Mouse (Mus musculus) MEL (cell line): ENCODE data around the gene Ston2. TPM values are rescaled to one million over a fixed set of nuclear protein-coding genes. Genes with fewer than 3 reads are reported as not detected.

Experiments used
- DNase-seq: peaks from one replicate; pipeline ENCODE4 v3.0.0; 2011; ENCODE audit warnings: low read depth, low spot score
- H3K27ac ChIP-seq: 2 replicates; pipeline ENCODE4 v1.5.1; 2012; ENCODE audit warnings: low read depth, mild to moderate bottlenecking, control low read depth, low read length, moderate library complexity; ENCODE audit not compliant: control insufficient read depth
- H3K27me3 ChIP-seq, 2 experiments: fragments of 150-350 bp in 1 of 2; sonication (generic) in 1 of 2; 2 replicates each; pipeline ENCODE4 v1.6.1; 2012; ENCODE audit warnings: low read length in 2 of 2, mild to moderate bottlenecking in 2 of 2, improper control_type of control experiment in 1 of 2, moderate library complexity in 1 of 2; ENCODE audit not compliant: insufficient read depth in 2 of 2, control insufficient read depth in 1 of 2
- H3K36me3 ChIP-seq, 2 experiments: 2 replicates each; pipeline ENCODE4 v1.6.1; 2012 to 2014; ENCODE audit warnings: low read length in 2 of 2, improper control_type of control experiment in 1 of 2, inconsistent platforms in 1 of 2, mild to moderate bottlenecking in 1 of 2; ENCODE audit not compliant: insufficient read depth in 2 of 2, control insufficient read depth in 1 of 2
- H3K4me1 ChIP-seq, 2 experiments: fragments of 150-350 bp in 1 of 2; sonication (generic) in 1 of 2; 2 replicates each; pipeline ENCODE4 v1.6.1; 2012; ENCODE audit warnings: low read length in 2 of 2, improper control_type of control experiment in 1 of 2, mild to moderate bottlenecking in 1 of 2; ENCODE audit not compliant: insufficient read depth in 2 of 2, control insufficient read depth in 1 of 2
- H3K4me3 ChIP-seq, 2 experiments: fragments of 150-350 bp in 1 of 2; sonication (generic) in 1 of 2; 2 replicates each; pipeline ENCODE4 v1.5.1; 2012; ENCODE audit warnings: low read depth in 2 of 2, low read length in 2 of 2, mild to moderate bottlenecking in 2 of 2, moderate library complexity in 2 of 2, control low read depth in 1 of 2, improper control_type of control experiment in 1 of 2; ENCODE audit not compliant: control insufficient read depth in 1 of 2, insufficient read depth in 1 of 2
- H3K79me2 ChIP-seq: 2 replicates; pipeline ENCODE4 v1.6.1; 2012; ENCODE audit warnings: mild to moderate bottlenecking, low read length, moderate library complexity; ENCODE audit not compliant: control insufficient read depth, poor library complexity, insufficient read depth
- H3K9ac ChIP-seq: 2 replicates; pipeline ENCODE4 v1.6.1; 2012; ENCODE audit warnings: low read depth, mild to moderate bottlenecking, control low read depth, low read length, moderate library complexity; ENCODE audit not compliant: control insufficient read depth, poor library complexity, severe bottlenecking
- H3K9me3 ChIP-seq: fragments of 150-350 bp; sonication (generic); replicated peaks from 2 replicates; pipeline ENCODE4 v1.6.1; 2012; ENCODE audit warnings: mild to moderate bottlenecking, low read length, improper control_type of control experiment, moderate library complexity; ENCODE audit not compliant: insufficient read depth
- CHD2 ChIP-seq: IDR thresholded peaks from 2 replicates; pipeline ENCODE4 v1.6.1; 2011; ENCODE audit warnings: low read length, improper control_type of control experiment
- CTCF ChIP-seq, 3 experiments: IDR thresholded peaks in 2 of 3; conservative IDR thresholded peaks in 1 of 3; 2 replicates each; pipeline ENCODE4 v1.5.1; 2011 to 2012; ENCODE audit warnings: low read length in 3 of 3, low read depth in 2 of 3, mild to moderate bottlenecking in 2 of 3, improper control_type of control experiment in 1 of 3, inconsistent platforms in 1 of 3, mixed read lengths in 1 of 3, moderate library complexity in 1 of 3; ENCODE audit not compliant: control insufficient read depth in 1 of 3, insufficient read depth in 1 of 3, poor library complexity in 1 of 3, severe bottlenecking in 1 of 3
- ELF1 ChIP-seq: IDR thresholded peaks from 2 replicates; pipeline ENCODE4 v1.6.1; 2014; ENCODE audit warnings: low read depth, mild to moderate bottlenecking, inconsistent platforms, low read length, improper control_type of control experiment, moderate library complexity
- GABPA ChIP-seq: IDR thresholded peaks from 2 replicates; pipeline ENCODE4 v1.6.1; 2012; ENCODE audit warnings: low read depth, mild to moderate bottlenecking, inconsistent platforms, low read length, improper control_type of control experiment, moderate library complexity
- GATA1 ChIP-seq: IDR thresholded peaks from 2 replicates; pipeline ENCODE4 v1.6.1; 2011; ENCODE audit warnings: low read depth, low read length, improper control_type of control experiment
- MYB ChIP-seq: IDR thresholded peaks from 2 replicates; pipeline ENCODE4 v1.6.1; 2011; ENCODE audit warnings: mild to moderate bottlenecking, low read depth, low read length, improper control_type of control experiment
- NRF1 ChIP-seq: IDR thresholded peaks from 2 replicates; pipeline ENCODE4 v1.6.1; 2014; ENCODE audit warnings: low read depth, mild to moderate bottlenecking, inconsistent platforms, low read length, improper control_type of control experiment, moderate library complexity; ENCODE audit not compliant: poor library complexity, insufficient read depth, severe bottlenecking
- RAD21 ChIP-seq: IDR thresholded peaks from 2 replicates; pipeline ENCODE4 v1.6.1; 2011; ENCODE audit warnings: mild to moderate bottlenecking, low read depth, low read length, improper control_type of control experiment
- RCOR1 ChIP-seq: IDR thresholded peaks from 2 replicates; pipeline ENCODE4 v1.6.1; 2012; ENCODE audit warnings: low read depth, mild to moderate bottlenecking, inconsistent platforms, low read length, improper control_type of control experiment
- TCF12 ChIP-seq: IDR thresholded peaks from 2 replicates; pipeline ENCODE4 v1.6.1; 2014; ENCODE audit warnings: low read depth, mild to moderate bottlenecking, inconsistent platforms, low read length, improper control_type of control experiment, moderate library complexity
- USF1 ChIP-seq: IDR thresholded peaks from 2 replicates; pipeline ENCODE4 v1.6.1; 2014; ENCODE audit warnings: low read depth, mild to moderate bottlenecking, inconsistent platforms, low read length, improper control_type of control experiment, moderate library complexity
- ZKSCAN1 ChIP-seq: IDR thresholded peaks from 2 replicates; pipeline ENCODE4 v1.6.1; 2012; ENCODE audit warnings: low read depth, mild to moderate bottlenecking, inconsistent platforms, low read length, improper control_type of control experiment, moderate library complexity
- ZNF384 ChIP-seq: IDR thresholded peaks from 2 replicates; pipeline ENCODE4 v1.6.1; 2012; ENCODE audit warnings: low read depth, mild to moderate bottlenecking, inconsistent platforms, low read length, improper control_type of control experiment
- polyA plus RNA-seq, 2 experiments: library from polyadenylated mRNA; stranded (reverse) in 1 of 2; unstranded in 1 of 2; fragments of >175 nt in 1 of 2; fragments of >200 nt in 1 of 2; gene quantifications; 2 replicates each; pipeline versions ENCODE4 v1.2.1 to v1.2.4; 2012; ENCODE audit warnings: low replicate concordance in 2 of 2, low read depth in 1 of 2; ENCODE audit not compliant: insufficient read length in 2 of 2, insufficient read depth in 1 of 2, missing spikeins in 1 of 2
- total RNA-seq: library from RNA; depleted of rRNA; stranded (reverse); fragments of 300-350 nt; gene quantifications from 2 replicates; pipeline ENCODE4 v1.2.3, GENCODE M21; 2012

The Ston2 gene
- total and polyA plus RNA-seq, 3 experiments = not detected

DNA sequence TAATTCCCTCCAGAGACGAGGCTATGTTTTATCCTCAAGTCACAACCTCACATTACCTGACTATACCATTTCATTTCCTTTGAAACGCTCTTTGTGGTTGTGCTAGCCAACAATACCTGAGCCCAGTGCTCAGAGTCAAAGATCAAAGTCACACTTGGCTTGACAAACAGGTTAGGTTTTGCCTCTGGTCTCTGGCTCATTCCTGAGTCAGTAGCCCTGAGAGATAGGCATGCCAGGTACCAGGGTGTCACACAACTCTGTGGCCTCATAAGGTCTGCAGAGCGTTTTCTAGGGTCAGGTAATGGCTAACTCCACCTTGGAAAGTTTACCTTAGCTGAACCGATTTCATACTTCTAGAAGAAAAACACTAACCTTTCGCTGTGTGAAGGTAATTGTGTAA is 35.5 kb downstream of the Ston2 start:
- no peak overlapping the region for H3K4me3 ChIP-seq
- TF ChIP-seq MYB (no peak), RCOR1 (no peak), USF1 (no peak), ZKSCAN1 (no peak), ZNF384 (no peak), GABPA (no peak), NRF1 (no peak), RAD21 (no peak), CHD2 (no peak)
- no peak for DNase-seq
- H3K9ac ChIP-seq = no peak overlapping the region
- H3K4me1 ChIP-seq = no peaks in the 10 kb centered on the region
- H3K27ac ChIP-seq = no peak overlapping the region
- no peaks in the 10 kb centered on the region for H3K36me3 ChIP-seq
- H3K27me3 ChIP-seq = no peaks in the 10 kb centered on the region; a peak in 1 of 4 replicates
- no peaks in the 10 kb centered on the region for H3K9me3 ChIP-seq
- H3K79me2 ChIP-seq = no peaks in the 10 kb centered on the region

DNA sequence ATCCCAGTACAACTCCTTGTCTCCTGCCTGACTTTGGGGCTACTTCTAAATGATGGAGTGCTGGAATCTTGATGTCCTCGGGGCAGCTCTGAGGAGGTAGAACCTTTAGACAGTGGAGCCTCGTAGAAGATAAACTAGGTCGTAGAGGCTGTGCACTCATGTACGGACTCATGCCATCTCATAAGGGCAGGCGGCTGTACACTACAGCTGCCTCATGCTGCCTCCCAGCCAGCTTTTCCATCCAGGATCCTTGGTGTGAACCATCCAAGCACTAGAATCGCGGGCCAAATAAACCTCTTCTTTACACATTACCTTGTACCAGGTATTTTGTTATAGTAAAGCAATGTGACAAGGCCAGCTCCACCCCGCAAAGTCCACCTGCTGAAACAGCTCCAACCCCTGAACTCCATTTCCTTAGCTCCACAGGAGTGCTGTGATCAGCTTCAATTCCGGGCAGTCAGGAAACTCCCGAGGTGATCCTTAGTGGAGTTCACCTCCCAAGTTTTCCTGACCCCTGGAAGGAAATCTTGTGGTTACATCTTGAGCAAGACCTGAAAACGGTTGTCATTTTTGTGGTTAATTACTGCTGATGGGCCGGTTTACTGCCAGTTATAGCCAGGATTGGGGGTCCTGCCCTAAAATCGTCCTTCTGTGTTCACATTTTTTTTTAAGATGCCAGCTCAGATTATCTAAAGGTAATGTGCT is 36.1 kb downstream of the Ston2 start:
- Histone ChIP-seq H3K27ac (no peak overlapping the region), H3K79me2 (no peaks in the 10 kb centered on the region), H3K4me1 (no peaks in the 10 kb centered on the region), H3K9ac (no peak overlapping the region), H3K4me3 (no peak overlapping the region), H3K36me3 (no peaks in the 10 kb centered on the region), H3K9me3 (no peaks in the 10 kb centered on the region), H3K27me3 (no peaks in the 10 kb centered on the region; a peak in 1 of 4 replicates)
- no peak for DNase-seq
- TF ChIP-seq ELF1 (no peak), USF1 (no peak), RCOR1 (no peak), CTCF (IDR thresholded peaks at IDR 0.05 in 2 of 3, conservative IDR thresholded peaks at IDR 0.05 in 1 of 3; ENCODE audit: control insufficient read depth in 1 of 3, insufficient read depth in 1 of 3, low read depth in 2 of 3, low read length in 3 of 3, poor library complexity in 1 of 3, severe bottlenecking in 1 of 3) (no peak), GATA1 (no peak), TCF12 (no peak), NRF1 (no peak)
